Mouse (Mus musculus): ENCODE results near the gene Fndc7. TPM values are rescaled to one million over a fixed set of nuclear protein-coding genes. Genes with fewer than 3 reads are reported as not detected.
A peak's percentile ranks its signal among the peaks of the same experiment; 100 is the strongest.

The Fndc7 gene
- polyA plus RNA-seq, 1 experiment from 2014 or later = 0.03 TPM

- peak; percentile 96 for ATAC-seq (ENCODE audit: insufficient read depth)
- under 1% methylated on average over 53 of the region's 53 CpGs for WGBS (ENCODE audit: insufficient replicate concordance)
- H3K4me1 ChIP-seq (replicated peaks) = peaks cover 30% of the 10 kb centered on the region
Measured at GRCm38 (mm10) chr3:108911548-108912413, 22.0 kb upstream of the Fndc7 start, which contains the start of gene Prpf38b. Gene Prpf38b (minus strand): TSS chr3:108911727.

GRCm38 (mm10) chr3:108911081-108911547 lies 21.3 kb upstream of the Fndc7 start:
- H3K9me3 ChIP-seq (replicated peaks) = no peaks in the 10 kb centered on the region
- peaks cover 29% of the 10 kb centered on the region for H3K4me1 ChIP-seq (replicated peaks)
- peak; percentile 86 for ATAC-seq (ENCODE audit: insufficient read depth)
- WGBS (ENCODE audit: insufficient replicate concordance) = under 1% methylated on average over 44 of the region's 44 CpGs
- H3K4me2 ChIP-seq = peak overlapping the region; percentile 89
- H3K9ac ChIP-seq = peak overlapping the region; percentile 94
- H3K27ac ChIP-seq (replicated peaks) = peak overlapping the region; percentile 99
- no peaks in the 10 kb centered on the region for H3K27me3 ChIP-seq
- H3K36me3 ChIP-seq (replicated peaks) = peaks cover 26% of the 10 kb centered on the region
- peak overlapping the region; percentile 88 for H3K4me3 ChIP-seq (replicated peaks)

More at GRCm38 (mm10) chr3:108911548-108912413, 22.0 kb upstream of the Fndc7 start, which contains the start of gene Prpf38b:
- Histone ChIP-seq H3K4me2 (peak within 1 kb of the TSS; percentile 89), H3K9me3 (replicated peaks) (no peaks in the 10 kb centered on the region), H3K4me3 (replicated peaks) (peak within 1 kb of the TSS; percentile 88), H3K9ac (peak within 1 kb of the TSS; percentile 94), H3K27ac (replicated peaks) (peak within 1 kb of the TSS; percentile 99), H3K27me3 (no peaks in the 10 kb centered on the region), H3K36me3 (replicated peaks) (peaks cover 20% of the 10 kb centered on the region)

DNA sequence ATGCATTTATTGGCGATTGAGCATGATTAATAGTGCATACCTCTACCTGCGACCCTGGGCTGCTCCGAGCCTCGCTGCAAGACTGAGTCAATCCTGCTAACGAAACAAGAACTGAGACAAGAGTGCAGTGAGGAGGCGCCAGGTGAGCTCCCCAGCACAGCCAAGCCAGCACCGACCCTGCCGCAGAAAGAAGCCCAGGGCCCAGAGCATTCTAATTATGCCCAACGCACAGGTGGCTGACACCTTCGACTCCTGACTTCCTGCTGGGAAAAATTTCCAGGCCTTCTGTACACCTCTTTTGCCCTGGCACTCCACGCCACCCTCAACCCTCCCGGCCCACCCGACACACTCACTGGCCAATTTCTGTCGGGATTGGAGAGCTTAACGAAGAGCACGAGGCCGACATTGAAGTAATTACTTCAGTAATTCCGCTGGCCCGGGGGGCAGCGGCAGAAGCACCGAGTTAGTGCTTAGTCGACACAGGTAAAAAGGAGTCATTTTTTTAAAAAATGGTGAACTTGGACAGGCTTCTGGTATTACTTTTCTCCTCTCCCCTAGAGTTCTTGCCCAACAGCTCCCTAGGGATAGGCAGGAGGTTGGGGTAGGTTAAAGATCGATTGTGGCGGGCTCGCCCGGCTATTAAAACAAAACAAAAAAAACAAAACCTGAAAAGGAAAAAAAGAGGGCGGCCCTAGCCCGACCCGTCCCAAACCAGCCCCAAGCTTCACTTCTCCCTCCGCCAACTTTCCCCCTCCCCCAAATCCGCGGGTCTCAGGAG lies 20.7 kb upstream of the Fndc7 start:
- H3K27me3 ChIP-seq = no peaks in the 10 kb centered on the region
- peak overlapping the region; percentile 94 for H3K9ac ChIP-seq
- H3K4me3 ChIP-seq (replicated peaks) = peak overlapping the region; percentile 88
- H3K36me3 ChIP-seq (replicated peaks) = peaks cover 31% of the 10 kb centered on the region
- peak overlapping the region; percentile 89 for H3K4me2 ChIP-seq
- no peaks in the 10 kb centered on the region for H3K9me3 ChIP-seq (replicated peaks)
- no peak for ATAC-seq (ENCODE audit: insufficient read depth)
- H3K4me1 ChIP-seq (replicated peaks) = peaks cover 25% of the 10 kb centered on the region
- WGBS (ENCODE audit: insufficient replicate concordance) = under 1% methylated on average over 32 of the region's 32 CpGs
- peak overlapping the region; percentile 99 for H3K27ac ChIP-seq (replicated peaks)

- WGBS (ENCODE audit: insufficient replicate concordance) = 71% methylated on average over 6 of the region's 6 CpGs
- no peak for ATAC-seq (ENCODE audit: insufficient read depth)
Measured at GRCm38 (mm10) chr3:108902934-108903333, 13.1 kb upstream of the Fndc7 start.

DNA sequence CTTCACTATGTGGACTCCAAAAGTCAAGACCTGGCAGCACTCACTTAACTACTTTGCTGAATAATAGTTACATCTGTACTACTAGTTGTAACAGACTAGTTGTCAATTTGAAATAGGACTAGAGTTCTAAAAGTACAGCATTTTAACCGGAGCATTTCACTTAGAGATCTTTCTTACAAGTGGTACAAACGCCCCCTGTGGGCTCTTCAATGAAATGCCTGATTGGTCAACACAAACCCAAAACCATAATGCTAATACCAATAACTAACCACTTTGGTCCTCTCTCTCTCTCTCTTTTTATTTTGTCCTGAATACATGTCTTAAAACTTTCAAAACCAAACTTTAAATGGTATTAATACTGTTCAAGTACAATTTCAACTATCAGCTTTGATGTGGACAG lies 12.2 kb upstream of the Fndc7 start:
- Histone ChIP-seq H3K9me3 (replicated peaks) (no peaks in the 10 kb centered on the region), H3K27ac (replicated peaks) (no peak overlapping the region), H3K9ac (no peak overlapping the region), H3K36me3 (replicated peaks) (peaks cover 53% of the 10 kb centered on the region), H3K4me2 (no peak overlapping the region), H3K27me3 (no peaks in the 10 kb centered on the region), H3K4me1 (replicated peaks) (peaks cover 11% of the 10 kb centered on the region), H3K4me3 (replicated peaks) (no peak overlapping the region)
- 38% methylated on average over 2 of the region's 2 CpGs for WGBS (ENCODE audit: insufficient replicate concordance)
- no peak for ATAC-seq (ENCODE audit: insufficient read depth)

More at GRCm38 (mm10) chr3:108902934-108903333, 13.1 kb upstream of the Fndc7 start:
- Histone ChIP-seq H3K9ac (no peak overlapping the region), H3K27ac (replicated peaks) (no peak overlapping the region), H3K36me3 (replicated peaks) (peaks cover 62% of the 10 kb centered on the region), H3K9me3 (replicated peaks) (no peaks in the 10 kb centered on the region), H3K4me3 (replicated peaks) (no peak overlapping the region), H3K4me2 (no peak overlapping the region), H3K27me3 (no peaks in the 10 kb centered on the region), H3K4me1 (replicated peaks) (peaks cover 11% of the 10 kb centered on the region)

DNA sequence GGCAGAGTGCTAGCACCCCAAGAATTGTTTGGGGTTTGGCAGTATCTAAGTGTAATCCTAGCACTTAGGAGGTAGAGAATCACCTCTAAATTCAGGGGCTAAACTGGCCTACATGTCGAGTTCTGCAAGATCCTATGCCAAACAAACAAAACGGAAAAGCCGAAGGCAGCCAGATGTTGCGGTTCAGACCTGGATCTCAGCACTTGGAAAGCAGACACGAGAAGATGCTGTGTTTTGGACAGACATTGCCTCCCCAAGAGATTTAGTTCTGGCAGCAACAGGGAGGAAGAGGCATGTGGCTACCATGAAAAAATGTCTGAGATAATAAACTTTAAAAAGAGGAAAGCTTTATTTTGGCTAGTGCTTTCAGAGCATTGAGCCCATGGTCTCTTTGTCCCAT lies 10.9 kb upstream of the Fndc7 start:
- Histone ChIP-seq H3K4me3 (replicated peaks) (no peak overlapping the region), H3K4me1 (replicated peaks) (peaks cover 11% of the 10 kb centered on the region), H3K9me3 (replicated peaks) (no peaks in the 10 kb centered on the region), H3K4me2 (no peak overlapping the region), H3K27ac (replicated peaks) (no peak overlapping the region), H3K27me3 (no peaks in the 10 kb centered on the region), H3K9ac (no peak overlapping the region), H3K36me3 (replicated peaks) (peaks cover 42% of the 10 kb centered on the region)
- no peak for ATAC-seq (ENCODE audit: insufficient read depth)
- 83% methylated on average over 5 of the region's 5 CpGs for WGBS (ENCODE audit: insufficient replicate concordance)

- Histone ChIP-seq H3K9ac (no peak overlapping the region), H3K27me3 (no peaks in the 10 kb centered on the region), H3K36me3 (replicated peaks) (peaks cover 36% of the 10 kb centered on the region), H3K9me3 (replicated peaks) (no peaks in the 10 kb centered on the region), H3K27ac (replicated peaks) (no peak overlapping the region), H3K4me1 (replicated peaks) (peaks cover 11% of the 10 kb centered on the region), H3K4me2 (no peak overlapping the region), H3K4me3 (replicated peaks) (no peak overlapping the region)
- 49% methylated on average over 3 of the region's 3 CpGs for WGBS (ENCODE audit: insufficient replicate concordance)
- ATAC-seq (ENCODE audit: insufficient read depth) = no peak
Measured at GRCm38 (mm10) chr3:108900147-108900546, 10.3 kb upstream of the Fndc7 start.

DNA sequence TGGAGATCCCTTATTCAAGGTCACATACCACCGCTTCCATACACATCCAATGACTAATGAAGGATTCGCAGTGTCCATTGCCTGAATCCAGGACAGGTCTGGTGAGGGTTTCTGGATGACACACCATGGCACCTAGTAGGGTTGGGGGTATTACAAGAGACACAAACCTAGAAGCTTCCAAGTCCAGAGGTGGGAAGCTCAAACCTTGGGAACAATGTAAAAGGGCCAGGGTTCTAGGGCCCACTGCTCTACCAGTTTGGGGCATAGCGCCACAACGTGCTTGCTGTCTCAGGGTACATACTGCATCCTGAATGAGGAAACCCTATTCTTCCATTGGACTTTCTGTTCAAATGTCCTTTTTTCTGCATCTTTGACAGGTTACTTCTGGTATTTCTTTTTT lies 8.8 kb upstream of the Fndc7 start:
- WGBS (ENCODE audit: insufficient replicate concordance) = 86% methylated on average over 4 of the region's 4 CpGs
- Histone ChIP-seq H3K36me3 (replicated peaks) (peaks cover 21% of the 10 kb centered on the region), H3K4me2 (no peak overlapping the region), H3K27me3 (no peaks in the 10 kb centered on the region), H3K9me3 (replicated peaks) (no peaks in the 10 kb centered on the region), H3K4me1 (replicated peaks) (peaks cover 7% of the 10 kb centered on the region), H3K27ac (replicated peaks) (no peak overlapping the region), H3K4me3 (replicated peaks) (no peak overlapping the region), H3K9ac (no peak overlapping the region)
- ATAC-seq (ENCODE audit: insufficient read depth) = no peak

DNA sequence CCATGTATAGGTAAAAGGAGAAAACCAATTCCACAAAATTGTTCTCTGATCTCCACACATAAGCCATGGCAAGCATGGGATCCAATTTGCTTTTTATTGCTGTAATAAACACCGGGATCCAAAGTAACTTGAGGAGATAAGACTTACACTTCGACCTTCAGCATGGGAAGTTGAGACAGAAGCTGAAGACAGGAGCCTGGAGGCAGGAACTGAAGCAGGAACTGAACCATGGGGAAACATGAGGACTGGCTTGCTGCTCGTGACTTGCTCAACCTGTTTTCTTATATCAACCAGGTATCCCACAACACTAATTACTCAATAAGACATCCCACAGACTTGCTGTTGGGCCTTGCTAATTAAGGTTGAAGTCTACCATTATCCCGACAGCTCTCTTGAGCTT lies 3.1 kb upstream of the Fndc7 start:
- ATAC-seq (ENCODE audit: insufficient read depth) = no peak
- H3K36me3 ChIP-seq (replicated peaks) = no peaks in the 10 kb centered on the region
- WGBS (ENCODE audit: insufficient replicate concordance) = 38% methylated on average over 4 of the region's 4 CpGs
- H3K4me2 ChIP-seq = no peak overlapping the region
- no peaks in the 10 kb centered on the region for H3K9me3 ChIP-seq (replicated peaks)
- no peaks in the 10 kb centered on the region for H3K4me1 ChIP-seq (replicated peaks)
- no peak overlapping the region for H3K9ac ChIP-seq
- no peak overlapping the region for H3K27ac ChIP-seq (replicated peaks)
- H3K27me3 ChIP-seq = no peaks in the 10 kb centered on the region
- no peak overlapping the region for H3K4me3 ChIP-seq (replicated peaks)

- Histone ChIP-seq H3K9ac (no peak overlapping the region), H3K4me2 (no peak overlapping the region)
- ATAC-seq (ENCODE audit: insufficient read depth) = no peak
Measured at GRCm38 (mm10) chr3:108892080-108892479, 2.3 kb upstream of the Fndc7 start.

DNA sequence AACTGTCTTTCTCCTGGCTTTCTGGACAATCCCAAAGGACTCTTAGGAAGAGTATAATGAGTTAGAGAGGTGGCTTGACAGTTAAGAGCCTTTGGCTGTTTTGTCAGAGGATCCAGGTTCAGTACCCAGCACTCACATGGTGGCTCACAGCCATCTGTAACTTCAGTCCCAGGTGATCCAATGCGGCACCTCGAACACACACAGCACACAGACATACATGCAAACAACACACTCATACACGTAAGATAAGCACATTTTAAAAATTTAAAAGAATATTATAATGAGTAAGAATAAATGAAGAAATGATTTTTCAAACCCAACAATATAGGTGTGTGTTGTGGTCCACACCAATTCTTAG lies 2.2 kb downstream of the Fndc7 start:
- Histone ChIP-seq H3K4me3 (replicated peaks) (no peak overlapping the region), H3K27ac (replicated peaks) (no peak overlapping the region), H3K36me3 (replicated peaks) (no peaks in the 10 kb centered on the region), H3K4me1 (replicated peaks) (peaks cover 16% of the 10 kb centered on the region), H3K9me3 (replicated peaks) (no peaks in the 10 kb centered on the region), H3K27me3 (no peaks in the 10 kb centered on the region), H3K9ac (no peak overlapping the region), H3K4me2 (no peak overlapping the region)
- no peak for ATAC-seq (ENCODE audit: insufficient read depth)
- WGBS (ENCODE audit: insufficient replicate concordance) = 75% methylated on average over 3 of the region's 3 CpGs

More at GRCm38 (mm10) chr3:108892080-108892479, 2.3 kb upstream of the Fndc7 start:
- Histone ChIP-seq H3K9me3 (replicated peaks) (no peaks in the 10 kb centered on the region), H3K4me1 (replicated peaks) (no peaks in the 10 kb centered on the region), H3K36me3 (replicated peaks) (no peaks in the 10 kb centered on the region), H3K27me3 (no peaks in the 10 kb centered on the region), H3K4me3 (replicated peaks) (no peak overlapping the region), H3K27ac (replicated peaks) (no peak overlapping the region)
- WGBS (ENCODE audit: insufficient replicate concordance) = 58% methylated on average over 1 of the region's 1 CpGs
